Mouse (Mus musculus): ENCODE results near the gene Aqp5.

DNA sequence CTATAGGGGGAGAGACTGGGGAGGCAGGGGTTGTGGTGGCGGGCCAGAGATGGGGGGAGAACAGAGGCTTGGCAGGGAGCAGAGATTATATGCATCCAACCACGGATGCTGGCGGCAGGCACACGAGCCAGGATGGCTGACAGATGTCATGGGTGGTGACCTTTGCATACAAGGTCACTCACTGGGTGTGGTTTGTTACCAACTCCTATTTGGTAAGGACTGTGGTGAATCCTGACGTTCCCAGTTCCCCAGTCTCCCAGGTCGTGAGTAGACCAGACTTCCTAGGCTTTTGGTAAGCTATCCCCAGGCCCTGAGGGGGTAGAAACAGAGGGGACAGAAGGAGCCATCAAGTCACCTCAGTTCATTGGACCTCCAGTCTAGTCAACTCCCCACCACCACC lies 21.9 kb upstream of the Aqp5 start:
- TF ChIP-seq CTCF (IDR thresholded peaks at IDR 0.05) (no peak), EP300 (IDR thresholded peaks at IDR 0.05) (no peak)

Data from lung, postnatal 0 days (tissue).